Mouse (Mus musculus) heart, postnatal 4 days (tissue): ENCODE data around the gene Papss2. TPM values are rescaled to one million over a fixed set of nuclear protein-coding genes. Genes with fewer than 3 reads are reported as not detected.

Experiments used
- DNase-seq: peaks from one replicate; pipeline ENCODE4 v3.0.0; 2021
- total RNA-seq, 2 experiments: library from RNA; stranded (reverse); gene quantifications; 2 replicates each; pipeline ENCODE4 v1.2.3; 2021

Gene Papss2
- total RNA-seq, 2 experiments from 2014 or later, result 8.1 to 9.4 TPM

DNA sequence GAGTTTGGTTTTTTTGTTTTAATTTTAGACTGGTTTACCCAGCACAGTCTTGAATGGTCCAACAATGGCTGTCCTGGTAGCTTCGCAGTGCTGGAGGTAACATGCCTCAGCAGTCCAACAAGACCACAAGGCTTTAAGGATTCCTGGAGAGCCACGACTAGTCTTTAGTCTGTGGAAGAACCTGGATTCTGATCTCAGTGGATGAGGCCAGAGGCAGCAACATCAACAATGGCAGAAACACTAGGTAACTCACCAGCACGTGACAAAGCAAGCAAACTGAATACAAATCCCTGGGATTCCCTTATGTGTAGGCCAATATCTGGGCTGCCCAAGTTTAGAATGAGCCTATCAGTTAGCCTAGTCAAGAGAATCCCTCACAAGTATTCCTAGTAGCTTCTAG, 117.9 kb downstream of the Papss2 start:
- no peak for DNase-seq

DNA sequence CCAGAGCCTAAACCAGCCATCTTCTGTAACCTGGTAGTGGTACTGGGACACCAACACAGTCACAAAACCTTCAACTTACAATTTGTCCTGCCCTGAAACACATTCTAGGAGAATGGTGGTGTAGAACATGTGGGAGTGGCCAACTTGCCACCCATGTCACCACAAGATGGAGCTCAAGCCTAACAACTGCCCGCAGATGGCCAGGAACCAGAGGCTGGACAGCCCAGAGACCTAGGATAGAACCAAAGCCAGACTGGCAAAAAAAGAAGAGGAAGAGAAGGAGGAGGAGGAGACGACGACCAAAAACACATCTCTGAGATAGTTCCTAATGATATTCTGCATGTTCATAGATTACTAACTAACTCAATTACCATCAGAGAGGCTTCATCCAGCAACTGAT, 119.6 kb downstream of the Papss2 start:
- peak; percentile 83 for DNase-seq

DNA sequence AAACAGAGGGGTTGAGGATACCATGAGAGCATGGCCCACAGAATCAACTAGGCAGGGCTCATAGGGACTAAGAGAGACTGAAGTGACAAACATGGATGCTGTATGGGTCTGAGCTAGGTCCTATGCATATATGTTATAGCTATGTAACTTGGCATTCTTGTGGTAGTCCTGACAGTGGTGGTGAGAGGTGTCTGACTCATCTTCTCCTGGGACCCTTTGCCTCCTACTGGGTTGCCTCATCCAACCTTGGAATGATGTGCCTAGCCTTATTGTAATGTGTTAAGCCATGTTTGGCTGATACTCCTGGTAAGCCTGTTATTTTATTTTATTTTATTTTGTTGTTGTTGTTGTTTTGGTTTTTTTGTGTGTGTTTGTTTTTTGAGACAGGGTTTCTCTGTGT, 120.1 kb downstream of the Papss2 start:
- no peak for DNase-seq

Other genes starting within 250 kb of the Papss2 start
- gene Sgms1, start 206.1 kb upstream of the Papss2 start, total RNA-seq, result 10 to 100 TPM; 50.5 to 57.4 TPM
- gene Rpl9-ps6, start 129.2 kb upstream of the Papss2 start, total RNA-seq, result 10 to 100 TPM; 61.0 to 71.0 TPM
- 10 to 100 TPM; 28.6 to 29.8 TPM for gene Minpp1, start 110.0 kb upstream of the Papss2 start, total RNA-seq
- 10 to 100 TPM; 70.2 to 76.7 TPM for gene Atad1, start 144.0 kb downstream of the Papss2 start, total RNA-seq
- gene Pten, start 161.7 kb downstream of the Papss2 start, total RNA-seq, result 10 to 100 TPM; 44.9 to 47.2 TPM